Mouse (Mus musculus): ENCODE measurements around the gene Mthfd1l.
"Not testable (repeated sequence)": the region's sequence is repeated elsewhere in the genome, so short reads cannot be mapped to it uniquely, and the experiment has no call there.

Gene Mthfd1l

DNA sequence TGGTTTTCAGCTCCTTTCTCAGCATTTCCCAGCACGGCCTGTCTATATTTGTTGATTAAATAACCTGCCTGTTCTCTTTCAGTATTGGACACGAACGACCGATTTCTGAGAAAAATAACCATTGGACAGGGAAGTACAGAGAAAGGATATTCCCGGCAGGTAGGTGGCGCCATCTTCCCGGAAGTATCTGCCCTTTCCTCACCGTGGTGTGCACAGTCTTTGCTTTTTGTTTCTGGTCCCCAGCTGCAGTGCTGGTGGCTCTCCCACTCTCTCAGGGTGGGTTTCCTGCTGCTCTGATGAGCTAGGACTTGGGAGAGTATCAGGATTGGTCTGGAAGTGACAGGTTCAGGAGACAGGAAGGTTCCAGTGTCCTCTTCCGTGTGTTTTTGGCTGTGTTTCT, 68.8 kb downstream of the Mthfd1l start:
- DNase-seq (ENCODE audit: low read depth, low spot score), result peak; percentile 36

DNA sequence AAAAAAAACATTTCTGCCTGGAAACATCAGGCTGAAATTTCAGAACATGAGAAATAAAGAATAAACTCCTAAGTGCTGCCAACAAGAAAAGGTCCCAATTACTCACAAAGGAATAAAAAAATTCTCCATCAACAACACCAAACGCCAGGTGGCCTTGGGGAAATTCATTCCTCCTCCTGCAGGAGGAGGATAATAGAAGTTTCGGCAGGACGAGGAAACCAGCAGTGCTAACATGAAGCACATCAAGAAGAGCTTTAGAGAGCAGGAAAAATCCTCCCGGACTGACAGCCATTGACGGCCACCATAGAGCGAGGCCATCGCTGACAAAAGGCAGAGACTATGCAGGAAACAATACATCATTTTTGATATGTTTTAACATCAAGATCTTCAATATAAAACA, 71.5 kb downstream of the Mthfd1l start:
- no peak for DNase-seq (ENCODE audit: low read depth, low spot score)

DNA sequence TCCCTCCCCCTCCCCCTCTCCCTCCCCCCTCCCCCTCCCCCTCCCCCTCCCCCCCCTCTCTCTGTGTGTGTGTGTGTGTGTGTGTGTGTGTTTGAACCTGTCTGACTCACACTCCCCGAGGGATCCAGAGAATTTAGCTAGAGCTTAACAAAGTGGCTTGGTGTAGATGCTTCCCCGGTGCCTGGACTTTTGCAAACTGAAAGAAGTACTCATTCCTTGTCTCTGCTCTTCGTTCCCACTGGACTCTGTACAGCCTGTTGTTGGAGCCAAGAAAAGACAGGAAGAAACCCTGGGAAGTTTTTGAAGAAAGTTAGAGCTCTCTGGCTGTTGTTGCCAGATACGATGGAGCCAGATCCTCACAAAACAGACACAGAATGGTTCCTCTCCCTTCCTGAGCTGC, 73.6 kb downstream of the Mthfd1l start:
- peak; percentile 51 for DNase-seq (ENCODE audit: low read depth, low spot score)

- DNase-seq (ENCODE audit: low read depth, low spot score), result no peak
Observed at GRCm38 (mm10) chr10:4047666-4048065, 74.7 kb downstream of the Mthfd1l start.

GRCm38 (mm10) chr10:4050236-4050635, 77.3 kb downstream of the Mthfd1l start:
- no peak for DNase-seq (ENCODE audit: low read depth, low spot score)

DNA sequence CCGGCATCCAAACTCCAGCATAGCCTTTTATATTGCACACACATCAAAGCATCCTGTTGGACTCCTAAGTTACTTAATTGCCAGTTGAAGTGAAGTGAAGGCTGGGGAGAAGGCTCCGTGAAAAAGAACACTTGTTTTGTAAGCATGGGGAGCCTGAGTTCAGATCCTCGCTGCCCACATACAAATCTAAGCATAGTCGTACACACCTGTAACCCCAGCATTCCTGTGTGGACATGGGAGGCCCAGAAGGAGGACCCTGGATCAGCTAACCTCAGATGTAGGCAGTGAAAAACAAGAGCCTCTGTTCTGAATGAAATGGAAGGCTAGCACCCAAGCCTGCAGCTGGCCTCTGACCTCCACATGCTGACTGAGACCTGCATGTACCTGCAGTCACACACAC, 79.8 kb downstream of the Mthfd1l start:
- no peak for DNase-seq (ENCODE audit: low read depth, low spot score)

DNA sequence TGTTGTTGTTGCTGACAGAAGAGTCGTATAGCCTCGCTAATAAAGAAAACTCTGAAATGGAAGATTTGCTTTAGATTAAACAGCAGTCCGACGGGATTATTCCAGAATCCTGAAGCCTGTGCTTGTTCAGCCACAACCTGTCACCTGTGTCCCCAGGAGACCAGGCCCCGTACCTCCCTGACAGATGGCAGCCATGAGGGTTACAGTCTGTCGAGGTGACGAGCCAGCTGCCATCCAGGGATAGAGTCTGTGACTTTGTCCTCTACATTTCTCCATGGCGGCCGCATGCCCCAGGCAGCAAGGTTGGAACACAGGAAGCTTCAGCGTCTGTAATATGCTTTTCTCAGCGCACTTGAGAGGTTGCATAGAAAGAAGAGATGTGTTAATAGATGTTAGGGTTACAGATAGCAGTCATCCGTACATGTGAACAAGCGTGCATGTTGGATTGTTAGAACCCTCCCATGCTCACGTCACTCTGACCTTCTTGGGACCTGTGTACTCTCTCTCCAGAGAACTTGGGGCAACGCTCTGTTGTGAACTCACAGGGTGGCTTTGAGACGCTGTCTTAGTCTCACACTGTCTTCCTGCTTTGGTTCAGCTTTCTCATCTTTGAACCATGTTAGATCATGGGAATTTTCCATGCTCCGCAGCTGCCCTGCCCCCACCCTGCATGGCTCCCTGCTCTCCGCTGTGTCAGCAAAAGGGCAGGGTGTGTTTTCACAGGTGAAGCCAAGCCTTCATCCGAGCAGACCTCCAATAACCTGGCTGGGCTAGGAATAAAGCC, 80.6 kb downstream of the Mthfd1l start:
- no peak for DNase-seq (ENCODE audit: low read depth, low spot score)

DNA sequence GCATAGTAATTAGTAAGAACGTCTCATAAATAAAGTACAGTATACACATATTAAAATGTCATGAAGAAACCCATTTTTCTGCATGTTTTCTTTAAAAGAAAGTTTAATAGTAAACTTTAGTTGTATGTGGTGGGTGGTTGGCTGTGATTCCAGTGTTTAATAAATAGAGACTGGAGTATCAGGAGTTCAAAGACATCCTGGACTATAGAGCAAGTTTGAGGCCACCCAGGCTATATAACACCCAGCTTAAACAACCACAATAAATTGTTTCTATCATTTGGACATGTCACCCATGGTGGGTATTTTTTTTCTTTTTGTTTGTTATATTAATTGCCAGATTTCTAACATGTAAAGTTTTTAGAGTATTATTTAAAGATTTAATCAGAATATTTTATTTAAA, 81.7 kb downstream of the Mthfd1l start:
- no peak for DNase-seq (ENCODE audit: low read depth, low spot score)

DNA sequence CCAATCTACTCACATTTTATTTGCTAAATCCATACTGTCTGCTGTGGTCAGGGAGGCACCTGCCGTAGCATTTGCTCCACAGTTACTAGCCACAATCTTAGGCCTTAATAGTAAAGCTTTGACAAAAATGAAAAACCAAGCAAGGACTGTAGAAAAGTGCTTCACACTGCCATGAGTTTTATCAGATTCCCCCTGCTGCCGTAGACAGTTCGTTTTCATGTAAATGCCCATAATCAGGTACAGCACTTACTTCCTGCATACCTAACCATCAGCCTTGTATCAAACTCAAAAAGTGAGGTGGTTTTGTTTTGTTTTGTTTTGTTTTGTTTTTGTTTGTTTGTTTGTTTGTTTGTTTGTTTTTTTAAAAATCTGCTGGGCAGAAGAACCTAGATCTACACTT, 84.5 kb downstream of the Mthfd1l start:
- no peak for DNase-seq (ENCODE audit: low read depth, low spot score)

GRCm38 (mm10) chr10:4057832-4058231, 84.9 kb downstream of the Mthfd1l start:
- no peak for DNase-seq (ENCODE audit: low read depth, low spot score)

DNA sequence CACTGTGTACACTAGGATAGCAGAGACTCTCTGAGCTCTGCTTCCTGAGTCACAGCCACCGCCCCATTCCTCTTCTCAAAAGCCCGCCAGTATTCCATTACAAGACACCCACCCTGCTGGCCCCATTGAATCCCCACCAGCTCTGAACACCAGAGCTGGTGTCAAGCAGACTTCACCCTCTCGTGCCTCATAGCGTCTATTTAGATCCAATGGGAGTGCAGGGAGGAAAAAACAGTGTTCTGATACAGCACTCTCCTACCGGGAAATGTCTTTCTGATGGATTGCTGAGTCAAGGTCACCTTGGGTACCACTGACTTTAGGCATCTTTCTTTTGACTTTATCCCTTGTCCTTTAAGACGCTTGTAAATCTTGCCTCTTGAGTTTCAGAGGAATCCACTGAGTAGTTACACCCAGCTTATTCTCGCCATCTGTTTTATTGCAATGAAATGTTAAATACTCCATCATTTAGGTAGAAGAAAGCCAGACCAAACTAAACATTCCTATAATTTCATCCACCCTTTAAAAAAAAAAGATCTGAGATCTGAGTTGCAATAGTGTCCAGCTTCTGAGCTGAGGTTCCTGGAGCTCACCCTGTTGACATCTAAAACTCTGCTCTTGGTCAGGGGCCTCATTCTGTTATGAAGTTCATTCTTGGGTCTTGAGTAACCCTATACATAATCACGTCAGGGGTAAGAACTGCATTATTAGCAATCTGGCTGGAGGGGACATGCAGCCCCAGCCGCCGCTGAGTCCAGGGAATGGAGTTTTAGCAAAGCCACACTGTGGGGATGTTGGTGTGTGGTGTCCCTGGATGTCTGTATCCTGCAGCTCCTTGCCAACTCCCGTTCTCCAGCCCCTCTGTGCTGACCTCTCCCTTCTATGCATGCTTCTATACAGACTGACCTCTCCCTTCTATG, 88.4 kb downstream of the Mthfd1l start:
- no peak for DNase-seq (ENCODE audit: low read depth, low spot score)

- DNase-seq (ENCODE audit: low read depth, low spot score), result no peak
Observed at GRCm38 (mm10) chr10:4063537-4063936, 90.6 kb downstream of the Mthfd1l start.

- no peak for DNase-seq (ENCODE audit: low read depth, low spot score)
Observed at GRCm38 (mm10) chr10:4065295-4066084, 92.6 kb downstream of the Mthfd1l start.

- no peak for DNase-seq (ENCODE audit: low read depth, low spot score)
Observed at GRCm38 (mm10) chr10:4069258-4069826, 96.4 kb downstream of the Mthfd1l start.

DNA sequence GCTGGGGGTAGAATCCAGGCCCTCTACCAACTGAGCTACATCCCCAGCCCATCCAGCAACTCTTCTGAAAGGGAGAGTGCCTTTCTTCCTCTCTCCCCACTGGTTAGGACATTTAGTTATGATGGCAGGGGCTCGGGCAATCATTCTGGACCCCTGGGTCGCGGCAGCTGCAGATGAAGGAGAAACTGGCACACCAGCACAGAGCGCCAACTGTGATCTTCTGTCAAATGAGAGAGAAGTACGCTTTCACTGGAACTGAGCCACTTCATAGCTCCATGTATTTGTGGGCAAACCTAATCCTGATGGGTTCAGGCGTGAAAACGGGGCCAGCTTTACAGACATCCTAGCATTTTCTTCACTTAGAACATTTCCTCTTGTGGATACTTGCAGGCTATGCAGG, 97.1 kb downstream of the Mthfd1l start:
- DNase-seq (ENCODE audit: low read depth, low spot score), result no peak

DNA sequence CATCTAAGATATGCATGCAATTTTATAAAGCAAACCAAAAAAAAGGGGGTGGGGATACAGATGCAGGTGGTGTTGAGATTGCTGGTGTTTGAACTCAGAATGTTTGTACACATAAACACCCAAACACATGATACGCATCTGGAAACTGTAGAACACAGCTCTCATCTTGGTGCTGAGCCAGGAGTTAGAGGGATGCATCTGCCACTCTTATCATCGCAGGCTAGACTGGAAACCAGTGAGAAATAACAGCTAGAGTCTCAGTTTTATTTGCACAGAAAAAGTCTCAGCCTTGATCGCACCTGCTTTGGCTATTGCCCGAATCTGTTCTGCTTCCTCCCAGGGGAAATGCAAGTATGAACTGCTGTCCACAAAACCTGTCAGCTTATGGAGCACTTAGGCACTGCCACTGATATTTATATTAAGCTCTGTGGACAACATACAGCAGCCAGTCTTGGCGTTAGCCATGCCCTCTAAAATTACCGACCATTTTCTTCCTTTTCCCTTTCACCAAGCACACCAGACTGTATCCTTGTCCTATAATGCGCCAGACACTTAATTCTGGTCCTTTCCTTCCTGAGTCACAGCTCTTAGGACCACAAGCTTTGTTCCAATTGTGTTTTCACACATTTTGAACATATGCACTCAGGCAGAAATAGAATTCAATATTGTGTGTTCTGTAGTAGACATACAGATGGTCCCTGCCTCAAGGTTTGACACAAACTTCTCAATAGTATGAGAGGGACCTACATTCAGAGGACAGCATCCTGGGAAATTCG, 98.3 kb downstream of the Mthfd1l start:
- no peak for DNase-seq (ENCODE audit: low read depth, low spot score)

DNA sequence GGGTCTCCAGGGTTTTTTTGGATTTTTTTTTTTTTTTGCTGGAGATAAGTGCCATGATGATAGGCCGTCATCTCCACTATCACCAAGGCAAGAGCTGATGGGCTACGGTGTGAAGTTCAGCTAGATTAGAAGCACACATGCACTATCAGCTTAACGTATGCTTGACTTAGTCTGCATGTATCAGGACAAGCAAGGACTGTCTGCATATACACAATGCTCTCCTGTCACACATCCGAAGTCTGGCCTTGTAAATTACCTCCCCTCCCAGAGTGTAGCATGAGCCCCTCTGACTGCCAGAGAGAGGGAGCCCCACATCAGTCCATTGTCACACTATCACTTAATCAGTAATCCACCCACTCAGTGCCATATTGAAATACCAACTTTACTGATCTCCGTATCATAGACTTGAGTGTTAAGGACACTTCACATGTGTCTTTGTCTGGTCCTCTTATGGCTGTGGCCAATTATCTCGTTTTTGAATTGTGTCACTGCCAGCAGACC, 99.0 kb downstream of the Mthfd1l start:
- DNase-seq (ENCODE audit: low read depth, low spot score), result no peak

DNA sequence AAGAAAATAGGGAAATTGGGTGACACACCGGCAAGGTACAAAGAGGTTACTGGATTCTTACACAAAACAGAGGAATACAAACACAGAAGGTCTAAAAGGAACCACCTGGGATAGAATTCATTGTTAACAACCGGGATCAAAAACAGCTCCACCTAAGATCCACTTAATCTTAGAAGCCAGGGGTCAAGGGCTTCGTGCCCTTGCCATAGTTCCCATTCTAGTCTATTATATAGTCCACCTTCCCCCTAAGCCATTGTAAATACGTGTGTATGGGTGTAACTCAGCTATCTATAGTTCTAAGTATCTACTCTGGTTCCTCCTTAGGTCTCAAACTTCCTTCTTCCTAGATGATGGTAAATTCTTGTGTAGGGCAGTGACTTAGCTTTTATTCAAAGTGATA, 99.6 kb downstream of the Mthfd1l start:
- not testable (repeated sequence) for DNase-seq (ENCODE audit: low read depth, low spot score)

DNA sequence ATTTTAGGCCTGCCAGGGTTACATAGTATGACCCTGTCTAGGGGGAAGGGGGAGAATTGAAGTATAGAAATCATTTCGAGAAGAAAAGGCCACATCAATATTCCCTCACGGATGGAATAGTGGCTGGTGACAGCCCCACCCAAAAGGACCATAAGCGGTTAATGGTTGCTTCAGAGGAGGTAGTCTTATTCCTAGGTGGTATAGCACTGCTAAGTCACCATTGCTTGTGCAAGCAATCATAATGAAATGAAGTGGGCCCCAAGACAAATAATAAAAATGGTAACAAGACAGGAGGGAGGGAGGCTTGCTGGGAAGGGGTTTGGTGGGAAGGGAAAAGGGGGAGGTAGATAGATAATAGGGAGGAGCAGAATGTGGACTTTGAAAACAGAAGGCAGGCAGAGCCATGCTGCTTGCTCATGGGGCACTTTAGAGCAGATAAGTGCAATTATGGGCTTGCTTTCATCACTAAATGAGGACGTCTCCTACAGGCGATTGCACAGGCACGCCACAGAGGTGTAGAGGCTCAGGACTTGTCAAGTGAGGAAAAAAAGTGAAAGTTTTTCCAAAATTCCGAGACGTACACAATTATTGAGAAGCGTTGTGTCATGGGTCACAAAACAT, 105.4 kb downstream of the Mthfd1l start:
- no peak for DNase-seq (ENCODE audit: low read depth, low spot score)

DNA sequence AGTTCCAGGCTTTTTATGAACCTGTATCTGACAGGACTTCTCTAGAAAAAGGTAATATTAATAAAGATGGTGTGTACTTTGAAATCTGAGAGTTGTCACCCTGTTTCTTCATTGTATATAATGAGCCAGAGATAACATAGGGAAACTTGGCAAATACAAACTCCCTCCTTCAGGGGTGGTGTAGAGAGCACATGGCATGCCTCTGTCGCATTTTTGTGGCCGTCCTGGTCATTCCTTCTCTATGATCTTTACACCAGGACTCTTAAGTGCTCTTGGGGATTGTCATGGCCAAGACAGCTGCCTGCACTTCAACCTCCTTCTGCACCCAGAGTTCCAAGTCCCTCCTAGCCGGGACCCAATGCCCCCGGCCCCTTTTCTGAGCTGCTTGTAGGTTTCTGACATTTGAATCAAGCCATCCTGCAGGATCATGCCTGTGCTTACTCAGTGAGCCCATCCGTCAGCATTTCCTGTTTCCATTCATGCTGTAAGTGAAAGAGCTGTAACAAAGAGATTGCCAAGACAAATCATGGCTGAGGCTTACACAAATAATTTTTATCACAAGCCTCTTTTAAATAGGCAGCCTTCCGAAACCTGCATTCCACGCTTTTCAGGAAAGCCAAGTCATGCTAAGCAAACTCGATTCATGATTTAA, 106.2 kb downstream of the Mthfd1l start:
- peak; percentile 20 for DNase-seq (ENCODE audit: low read depth, low spot score)
